ENCODE assay signal across 16 mouse cellular contexts in genomic region chr3:151889738-151890137, GRCm38 (mm10). TPM values are rescaled to one million over a fixed set of nuclear protein-coding genes. Genes with fewer than 3 reads are reported as not detected.
DNase-seq lines count a peak whose midpoint lies in the region; ATAC-seq and TF ChIP-seq lines count a peak whose summit lies in the region.
"Had no signal": no experiment of that assay in that cellular context is flagged by ENCODE, and none has a peak within 500 bp of the region (broad histone marks: within the 10 kb centered on the region; RNA-seq: fewer than 3 reads in every experiment).

No protein-coding gene starts in this region.

- H3K4me3 ChIP-seq in neural tube, embryonic 11.5 days (ENCODE audit: low read depth, low read length): no peak overlapping the region
- no peak overlapping the region for H3K4me3 ChIP-seq in intestine, embryonic 15.5 days (replicated peaks)
- H3K4me3 ChIP-seq in limb, embryonic 14.5 days (replicated peaks; ENCODE audit: low read length): no peak overlapping the region
- H3K4me3 ChIP-seq: heart, embryonic 12.5 days had no signal

- H3K27me3 ChIP-seq in neural tube, embryonic 11.5 days (ENCODE audit: control insufficient read depth, insufficient read depth, low read length): no peaks in the 10 kb centered on the region
- H3K27me3 ChIP-seq in intestine, embryonic 15.5 days (replicated peaks): no peaks in the 10 kb centered on the region
- no peaks in the 10 kb centered on the region for H3K27me3 ChIP-seq in limb, embryonic 14.5 days (ENCODE audit: control insufficient read depth, insufficient read depth, low read length)
- H3K27me3 ChIP-seq: heart, embryonic 12.5 days had no signal

- WGBS in neural tube, embryonic 11.5 days: 41% methylated on average over 8 of the region's 8 CpGs
- 36% methylated on average over 8 of the region's 8 CpGs for WGBS in intestine, embryonic 15.5 days
- WGBS in limb, embryonic 14.5 days: 45% methylated on average over 8 of the region's 8 CpGs

- peaks cover 3% of the 10 kb centered on the region; the same call in 1 of the 2 replicates for H3K4me1 ChIP-seq in neural tube, embryonic 11.5 days (ENCODE audit: control insufficient read depth, insufficient read depth, low read length)
- H3K4me1 ChIP-seq in intestine, embryonic 15.5 days (replicated peaks): peaks cover 10% of the 10 kb centered on the region; the same call in 1 of the 2 replicates
- peaks cover 29% of the 10 kb centered on the region for H3K4me1 ChIP-seq in limb, embryonic 14.5 days (ENCODE audit: control insufficient read depth, insufficient read depth, low read length)

- no peak overlapping the region for H3K27ac ChIP-seq in neural tube, embryonic 11.5 days (ENCODE audit: low read depth, low read length)
- H3K27ac ChIP-seq in intestine, embryonic 15.5 days: no peak overlapping the region
- H3K27ac ChIP-seq in limb, embryonic 14.5 days (replicated peaks; ENCODE audit: low read depth, low read length): 0 out of 2 replicates have a peak overlapping the region, but pooled peaks have one; percentile 76

- no peak overlapping the region for H3K9ac ChIP-seq in neural tube, embryonic 11.5 days (ENCODE audit: low read length)
- no peak overlapping the region for H3K9ac ChIP-seq in intestine, embryonic 15.5 days
- no peak overlapping the region for H3K9ac ChIP-seq in limb, embryonic 14.5 days (ENCODE audit: low read depth, low read length, severe bottlenecking)
- H3K9ac ChIP-seq: forebrain, postnatal 0 days; heart, embryonic 12.5 days had no signal

- peak; percentile 40 for DNase-seq in neural tube, embryonic 11.5 days (ENCODE audit: low spot score)
- no peak for DNase-seq in neural tube, embryonic 10.5 days (ENCODE audit: extremely low spot score, low spot score)
- peak; percentile 46 for DNase-seq in embryo, embryonic 9.5 days (ENCODE audit: extremely low spot score)
- no peak for DNase-seq in limb, embryonic 14.5 days (ENCODE audit: low spot score)
- no peak for DNase-seq in cerebellum, postnatal 36 days
- DNase-seq in thymus, postnatal 4 days: no peak
- DNase-seq: adrenal gland, postnatal 10 days; cerebellum, adult 9-10 months; forebrain, postnatal 0 days; gastrocnemius, postnatal 14 days; heart, postnatal 4 days; left cerebral cortex, postnatal 4 days; lung, postnatal 14 days had no signal

- no peak for TF ChIP-seq POLR2A in limb, embryonic 14.5 days (IDR thresholded peaks at IDR 0.05; ENCODE audit: borderline replicate concordance, extremely low read depth, insufficient read depth, insufficient read length)

- no peaks in the 10 kb centered on the region for H3K9me3 ChIP-seq in neural tube, embryonic 11.5 days (ENCODE audit: control insufficient read depth, low read length)
- H3K9me3 ChIP-seq in intestine, embryonic 15.5 days: no peaks in the 10 kb centered on the region
- H3K9me3 ChIP-seq in limb, embryonic 14.5 days (ENCODE audit: control insufficient read depth, low read length): no peaks in the 10 kb centered on the region
- H3K9me3 ChIP-seq: heart, embryonic 12.5 days had no signal

- H3K36me3 ChIP-seq in neural tube, embryonic 11.5 days (ENCODE audit: control insufficient read depth, insufficient read depth, low read length): no peaks in the 10 kb centered on the region
- no peaks in the 10 kb centered on the region for H3K36me3 ChIP-seq in intestine, embryonic 15.5 days
- H3K36me3 ChIP-seq in limb, embryonic 14.5 days (ENCODE audit: control insufficient read depth, insufficient read depth, low read length): no peaks in the 10 kb centered on the region
- H3K36me3 ChIP-seq: heart, embryonic 12.5 days had no signal

- H3K4me2 ChIP-seq in neural tube, embryonic 11.5 days (ENCODE audit: low read depth): no peak overlapping the region
- H3K4me2 ChIP-seq in intestine, embryonic 15.5 days (replicated peaks): 0 out of 2 replicates have a peak overlapping the region, but pooled peaks have one; percentile 11
- H3K4me2 ChIP-seq in limb, embryonic 14.5 days (replicated peaks; ENCODE audit: low read depth, low read length, severe bottlenecking): no peak overlapping the region
- H3K4me2 ChIP-seq: heart, embryonic 12.5 days had no signal

- no peak for ATAC-seq in neural tube, embryonic 11.5 days (ENCODE audit: insufficient read depth, low FRiP score, low TSS enrichment)
- ATAC-seq in intestine, embryonic 15.5 days: 0 out of 2 replicates have a peak, but pooled peaks have one; percentile 54
- no peak for ATAC-seq in limb, embryonic 14.5 days (ENCODE audit: low FRiP score, low read depth)
- ATAC-seq: CD4-positive, CD25-positive, alpha-beta regulatory T cell, adult 4 months; forebrain, postnatal 0 days had no signal

RNA-seq across cellular contexts. Expression of gene Ptgfr, which starts 52.3 kb away (rescaled TPM):
- polyA plus RNA-seq in neural tube, embryonic 11.5 days (2014; fragmentation: Nextera tagmentation; extraction: Ambion mirVana): 2.1 and 3.2 TPM in 2 replicates
- 0.33 and 0.56 TPM in 2 replicates for polyA plus RNA-seq in intestine, embryonic 15.5 days (2015; fragmentation: Nextera tagmentation; extraction: Ambion mirVana)
- 3.6 and 4.1 TPM in 2 replicates for polyA plus RNA-seq in limb, embryonic 14.5 days (2012; rRNA removed)
- 7.2 and 8.7 TPM in 2 replicates for polyA plus RNA-seq in limb, embryonic 14.5 days (2014; fragmentation: Nextera tagmentation; extraction: Ambion mirVana)
- polyA plus RNA-seq: CD4-positive, CD25-positive, alpha-beta regulatory T cell, adult 4 months had no signal

Comparison
In these comparisons a context has a peak if more than half of its experiments do, and no peak if none do; other contexts are left out.
1. DNase-seq: peak in neural tube, embryonic 11.5 days (single experiment) and embryo, embryonic 9.5 days (single experiment); none in neural tube, embryonic 10.5 days (single experiment), limb, embryonic 14.5 days (single experiment), cerebellum, postnatal 36 days (0 of 2) and thymus, postnatal 4 days (single experiment).